Mouse (Mus musculus) MEL (cell line): ENCODE data around the gene Rprd1b.

Experiments
- CHD1 ChIP-seq: IDR thresholded peaks from 2 replicates; pipeline ENCODE4 v1.6.1; 2012; ENCODE audit warnings: low read depth, mild to moderate bottlenecking, inconsistent platforms, low read length, improper control_type of control experiment
- CTCF ChIP-seq, 3 experiments: IDR thresholded peaks in 2 of 3; conservative IDR thresholded peaks in 1 of 3; 2 replicates each; pipeline ENCODE4 v1.5.1; 2011 to 2012; ENCODE audit warnings: low read length in 3 of 3, low read depth in 2 of 3, mild to moderate bottlenecking in 2 of 3, improper control_type of control experiment in 1 of 3, inconsistent platforms in 1 of 3, mixed read lengths in 1 of 3, moderate library complexity in 1 of 3; ENCODE audit not compliant: control insufficient read depth in 1 of 3, insufficient read depth in 1 of 3, poor library complexity in 1 of 3, severe bottlenecking in 1 of 3
- ETS1 ChIP-seq: IDR thresholded peaks from 2 replicates; pipeline ENCODE4 v1.6.1; 2012; ENCODE audit warnings: low read depth, mild to moderate bottlenecking, inconsistent platforms, low read length, improper control_type of control experiment, moderate library complexity
- GATA1 ChIP-seq: IDR thresholded peaks from 2 replicates; pipeline ENCODE4 v1.6.1; 2011; ENCODE audit warnings: low read depth, low read length, improper control_type of control experiment
- POLR2A ChIP-seq, 2 experiments: IDR thresholded peaks; 2 replicates each; pipeline ENCODE4 v1.6.1; 2011 to 2012; ENCODE audit warnings: low read length in 2 of 2, mild to moderate bottlenecking in 2 of 2, control low read depth in 1 of 2, improper control_type of control experiment in 1 of 2, low read depth in 1 of 2, moderate library complexity in 1 of 2; ENCODE audit not compliant: control insufficient read depth in 1 of 2, insufficient read depth in 1 of 2, poor library complexity in 1 of 2
- SMC3 ChIP-seq: IDR thresholded peaks from 2 replicates; pipeline ENCODE4 v1.6.1; 2011; ENCODE audit warnings: low read depth, low read length, improper control_type of control experiment
- TBP ChIP-seq: IDR thresholded peaks from 2 replicates; pipeline ENCODE4 v1.8.0; 2011; ENCODE audit warnings: low read depth, low read length, improper control_type of control experiment
- TCF12 ChIP-seq: IDR thresholded peaks from 2 replicates; pipeline ENCODE4 v1.6.1; 2014; ENCODE audit warnings: low read depth, mild to moderate bottlenecking, inconsistent platforms, low read length, improper control_type of control experiment, moderate library complexity
- USF1 ChIP-seq: IDR thresholded peaks from 2 replicates; pipeline ENCODE4 v1.6.1; 2014; ENCODE audit warnings: low read depth, mild to moderate bottlenecking, inconsistent platforms, low read length, improper control_type of control experiment, moderate library complexity
- ZNF384 ChIP-seq: IDR thresholded peaks from 2 replicates; pipeline ENCODE4 v1.6.1; 2012; ENCODE audit warnings: low read depth, mild to moderate bottlenecking, inconsistent platforms, low read length, improper control_type of control experiment

DNA sequence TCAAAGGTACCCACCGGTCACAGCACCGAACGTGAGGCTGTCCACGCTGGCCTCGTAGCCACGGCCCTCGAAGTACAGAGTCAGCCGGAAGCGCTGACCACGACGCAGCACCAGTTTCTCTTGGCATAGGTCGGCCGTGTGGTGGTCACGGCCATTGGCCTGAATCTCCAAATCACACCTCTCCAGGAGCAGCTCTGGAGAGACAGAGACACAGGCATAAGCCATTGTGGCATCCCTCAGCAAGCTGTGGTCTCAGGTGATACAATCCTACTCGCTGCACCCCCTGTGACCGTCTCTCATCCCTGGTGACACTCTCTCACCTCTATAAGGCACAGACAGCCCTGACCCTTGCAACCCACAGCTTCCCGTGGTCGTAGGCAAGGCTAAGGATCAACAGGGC is 114.7 kb downstream of the Rprd1b start:
- TF ChIP-seq TBP (no peak), CTCF (IDR thresholded peaks at IDR 0.05 in 2 of 3, conservative IDR thresholded peaks at IDR 0.05 in 1 of 3; ENCODE audit: control insufficient read depth in 1 of 3, insufficient read depth in 1 of 3, low read depth in 2 of 3, low read length in 3 of 3, poor library complexity in 1 of 3, severe bottlenecking in 1 of 3) (no peak), ETS1 (no peak), TCF12 (no peak), POLR2A (IDR thresholded peaks at IDR 0.05; ENCODE audit: control insufficient read depth in 1 of 2, insufficient read depth in 1 of 2, low read depth in 1 of 2, low read length in 2 of 2, poor library complexity in 1 of 2) (no peak), GATA1 (no peak), CHD1 (no peak), USF1 (no peak), SMC3 (no peak), ZNF384 (no peak)
